Mouse (Mus musculus): Measurements from ENCODE around the gene Slc5a4a.

- TF ChIP-seq CTCF (conservative IDR thresholded peaks at IDR 0.05; ENCODE audit: insufficient read depth, insufficient read length, low read depth, low read length) (no peak), POLR2A (IDR thresholded peaks at IDR 0.05; ENCODE audit: low read depth, low read length) (no peak)
Measured at GRCm38 (mm10) chr10:76147278-76147677, at the start of gene Slc5a4a.

Measured in kidney, adult 2 months (tissue).